Mouse (Mus musculus): ENCODE data around the gene Olfr728.

- TF ChIP-seq CTCF (IDR thresholded peaks at IDR 0.05; ENCODE audit: low read depth), result no peak
- TF ChIP-seq EP300 (IDR thresholded peaks at IDR 0.05; ENCODE audit: low read depth), result no peak
Measured at GRCm38 (mm10) chr14:50188098-50188497, 45.6 kb upstream of the Olfr728 start, which contains the start of gene Olfr730.

Measured in heart, postnatal 0 days (tissue).